Mouse (Mus musculus): Measurements from ENCODE around the gene Gnl3l. TPM values are rescaled to one million over a fixed set of nuclear protein-coding genes. Genes with fewer than 3 reads are reported as not detected.
A peak's percentile ranks its signal among the peaks of the same experiment; 100 is the strongest.

The Gnl3l gene
- polyA plus RNA-seq, 1 experiment: 1.7 TPM

DNA sequence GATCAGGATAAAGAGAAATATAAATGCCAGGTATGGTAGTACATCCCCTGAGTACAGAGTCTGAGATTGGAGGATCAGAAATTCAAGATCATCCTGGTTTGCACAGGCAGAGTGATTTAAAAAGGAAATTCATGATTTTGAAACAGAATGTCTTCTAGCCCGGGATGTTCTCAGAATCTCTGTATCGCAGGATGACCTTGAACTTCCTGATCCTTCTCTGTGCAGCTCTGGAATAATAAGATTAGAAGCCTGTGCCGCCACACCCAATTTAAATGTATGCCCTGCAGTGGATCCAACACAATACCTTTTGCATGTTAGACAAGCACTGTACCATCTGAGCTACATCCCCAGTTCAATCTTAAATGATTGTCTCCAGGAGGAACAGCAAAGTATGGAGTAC lies 1.7 kb upstream of the Gnl3l start:
- no peaks in the 10 kb centered on the region for H3K36me3 ChIP-seq (ENCODE audit: control insufficient read depth, insufficient read depth, low read length)
- no peaks in the 10 kb centered on the region for H3K27me3 ChIP-seq (ENCODE audit: control insufficient read depth, insufficient read depth, low read length)
- no peak overlapping the region for H3K4me3 ChIP-seq (ENCODE audit: control insufficient read depth, low read depth, low read length)
- TF ChIP-seq CTCF (IDR thresholded peaks at IDR 0.05; ENCODE audit: control insufficient read depth, insufficient read depth, insufficient replicate concordance, low read depth, low read length): no peak
- no peak for TF ChIP-seq POLR2A (IDR thresholded peaks at IDR 0.05; ENCODE audit: control insufficient read depth, low read depth, low read length)
- peaks cover 2% of the 10 kb centered on the region; the same call in 1 of the 2 replicates for H3K4me1 ChIP-seq (ENCODE audit: control insufficient read depth, insufficient read depth, low read length)
- no peak overlapping the region for H3K27ac ChIP-seq (ENCODE audit: control insufficient read depth, insufficient read depth, low read depth, low read length)

DNA sequence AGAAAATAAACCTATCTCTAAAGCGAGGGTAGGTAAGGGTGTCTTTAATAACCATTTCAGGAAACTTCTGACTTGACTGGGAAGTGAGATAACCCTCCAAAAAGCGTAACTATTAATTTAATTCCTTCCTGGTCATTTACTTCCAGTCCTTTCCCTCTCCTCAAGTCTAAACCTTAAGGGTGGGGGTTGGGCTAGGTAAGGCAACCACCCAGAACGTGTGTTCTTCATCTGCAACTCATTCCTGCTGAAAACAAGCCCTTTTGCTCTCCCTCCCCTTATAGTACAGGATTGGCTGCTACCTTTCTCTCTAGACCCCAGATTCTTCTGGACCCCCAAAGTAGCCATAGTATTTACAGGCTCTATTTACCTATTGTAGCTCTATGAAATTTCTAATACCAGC lies 775 bp upstream of the Gnl3l start:
- Histone ChIP-seq H3K27me3 (ENCODE audit: control insufficient read depth, insufficient read depth, low read length) (no peaks in the 10 kb centered on the region), H3K36me3 (ENCODE audit: control insufficient read depth, insufficient read depth, low read length) (no peaks in the 10 kb centered on the region), H3K27ac (ENCODE audit: control insufficient read depth, insufficient read depth, low read depth, low read length) (peak overlapping the region; percentile 78), H3K4me3 (ENCODE audit: control insufficient read depth, low read depth, low read length) (peak overlapping the region; percentile 80), H3K4me1 (ENCODE audit: control insufficient read depth, insufficient read depth, low read length) (peaks cover 2% of the 10 kb centered on the region; the same call in 1 of the 2 replicates)
- TF ChIP-seq POLR2A (IDR thresholded peaks at IDR 0.05; ENCODE audit: control insufficient read depth, low read depth, low read length) (no peak), CTCF (IDR thresholded peaks at IDR 0.05; ENCODE audit: control insufficient read depth, insufficient read depth, insufficient replicate concordance, low read depth, low read length) (no peak)

DNA sequence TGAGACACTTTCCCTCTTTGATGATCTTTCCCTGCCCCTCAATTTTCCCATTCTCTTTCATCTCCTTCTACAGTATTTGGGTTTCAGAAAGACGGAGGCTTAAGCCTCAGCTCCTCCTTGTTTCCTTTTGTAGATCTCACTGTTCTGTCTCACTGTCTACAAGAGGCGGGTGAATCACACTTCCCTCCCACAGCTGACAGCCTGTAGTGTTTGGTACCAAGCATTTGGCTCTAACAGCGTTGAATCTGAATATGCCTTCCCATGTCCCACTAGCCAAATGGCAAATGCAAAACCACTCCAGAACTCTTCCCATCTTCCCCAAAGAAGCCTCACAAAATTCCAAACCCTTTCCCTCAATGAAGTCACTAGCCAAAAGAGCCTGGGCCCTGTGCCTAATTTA lies 20.3 kb downstream of the Gnl3l start:
- H3K27me3 ChIP-seq (ENCODE audit: control insufficient read depth, insufficient read depth, low read length): no peaks in the 10 kb centered on the region
- no peaks in the 10 kb centered on the region for H3K4me1 ChIP-seq (ENCODE audit: control insufficient read depth, insufficient read depth, low read length)
- no peak overlapping the region for H3K4me3 ChIP-seq (ENCODE audit: control insufficient read depth, low read depth, low read length)
- H3K36me3 ChIP-seq (ENCODE audit: control insufficient read depth, insufficient read depth, low read length): no peaks in the 10 kb centered on the region
- no peak overlapping the region for H3K27ac ChIP-seq (ENCODE audit: control insufficient read depth, insufficient read depth, low read depth, low read length)
- TF ChIP-seq CTCF (IDR thresholded peaks at IDR 0.05; ENCODE audit: control insufficient read depth, insufficient read depth, insufficient replicate concordance, low read depth, low read length): no peak
- no peak for TF ChIP-seq POLR2A (IDR thresholded peaks at IDR 0.05; ENCODE audit: control insufficient read depth, low read depth, low read length)

DNA sequence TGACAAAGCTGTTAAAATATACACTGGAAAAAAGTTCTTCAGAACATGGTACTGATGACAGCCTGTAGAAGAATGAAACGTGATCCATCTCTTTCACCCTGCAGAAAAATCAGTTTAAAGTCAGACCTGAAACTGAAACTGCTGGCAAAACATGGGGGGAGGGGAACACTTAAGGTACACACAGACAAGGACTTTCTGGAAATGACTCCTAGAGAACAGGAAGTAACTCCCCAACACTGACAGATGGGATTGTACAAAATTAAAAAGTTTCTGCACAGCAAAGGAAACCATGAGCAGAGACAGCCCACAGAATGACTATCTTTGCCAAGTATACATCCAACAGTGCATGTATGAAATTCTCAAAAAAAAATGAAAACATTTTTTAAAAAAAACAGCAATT lies 35.5 kb downstream of the Gnl3l start:
- Histone ChIP-seq H3K4me1 (ENCODE audit: control insufficient read depth, insufficient read depth, low read length) (no peaks in the 10 kb centered on the region), H3K4me3 (ENCODE audit: control insufficient read depth, low read depth, low read length) (no peak overlapping the region), H3K27me3 (ENCODE audit: control insufficient read depth, insufficient read depth, low read length) (no peaks in the 10 kb centered on the region), H3K27ac (ENCODE audit: control insufficient read depth, insufficient read depth, low read depth, low read length) (no peak overlapping the region), H3K36me3 (ENCODE audit: control insufficient read depth, insufficient read depth, low read length) (no peaks in the 10 kb centered on the region)
- TF ChIP-seq CTCF (IDR thresholded peaks at IDR 0.05; ENCODE audit: control insufficient read depth, insufficient read depth, insufficient replicate concordance, low read depth, low read length) (no peak), POLR2A (IDR thresholded peaks at IDR 0.05; ENCODE audit: control insufficient read depth, low read depth, low read length) (no peak)

DNA sequence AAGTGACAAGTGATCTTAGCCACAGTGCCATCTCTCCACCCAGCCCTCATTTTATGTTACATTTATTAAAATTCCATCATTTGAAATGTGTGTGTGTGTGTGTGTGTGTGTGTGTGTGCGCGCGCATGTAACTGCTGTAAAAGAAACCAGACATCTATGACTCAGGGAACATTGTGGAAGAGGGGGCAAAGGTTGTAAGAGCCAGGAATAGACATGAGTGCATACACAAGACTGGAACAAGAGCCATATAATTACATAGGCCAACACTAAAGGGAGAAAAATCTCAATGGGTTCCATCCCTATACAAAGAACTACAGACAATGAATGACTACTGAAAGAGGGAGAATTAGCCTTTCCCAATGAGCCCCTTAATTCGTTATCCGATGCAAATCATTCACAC lies 41.7 kb downstream of the Gnl3l start:
- Histone ChIP-seq H3K4me1 (ENCODE audit: control insufficient read depth, insufficient read depth, low read length) (no peaks in the 10 kb centered on the region), H3K36me3 (ENCODE audit: control insufficient read depth, insufficient read depth, low read length) (no peaks in the 10 kb centered on the region), H3K27ac (ENCODE audit: control insufficient read depth, insufficient read depth, low read depth, low read length) (no peak overlapping the region), H3K4me3 (ENCODE audit: control insufficient read depth, low read depth, low read length) (no peak overlapping the region), H3K27me3 (ENCODE audit: control insufficient read depth, insufficient read depth, low read length) (no peaks in the 10 kb centered on the region)
- TF ChIP-seq POLR2A (IDR thresholded peaks at IDR 0.05; ENCODE audit: control insufficient read depth, low read depth, low read length): no peak
- no peak for TF ChIP-seq CTCF (IDR thresholded peaks at IDR 0.05; ENCODE audit: control insufficient read depth, insufficient read depth, insufficient replicate concordance, low read depth, low read length)

DNA sequence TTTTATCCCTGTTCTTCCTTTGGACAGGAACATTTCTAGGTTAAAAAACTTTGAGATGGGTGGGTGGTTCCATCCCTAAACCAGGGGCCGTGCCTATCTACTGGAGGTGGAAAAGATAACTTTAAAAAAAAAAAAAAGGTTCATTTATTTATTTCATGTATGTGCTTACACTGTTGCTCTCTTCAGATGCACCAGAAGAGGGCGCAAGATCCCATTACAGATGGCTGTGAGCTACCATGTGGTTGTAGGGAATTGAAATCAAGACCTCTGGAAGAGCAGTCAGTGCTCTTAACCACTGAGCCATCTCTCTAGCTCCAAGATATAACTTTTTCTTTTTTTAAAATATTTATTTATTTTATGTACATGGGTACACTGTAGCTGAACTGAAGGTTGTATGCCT lies 54.1 kb downstream of the Gnl3l start:
- Histone ChIP-seq H3K4me1 (ENCODE audit: control insufficient read depth, insufficient read depth, low read length) (no peaks in the 10 kb centered on the region), H3K4me3 (ENCODE audit: control insufficient read depth, low read depth, low read length) (no peak overlapping the region), H3K27me3 (ENCODE audit: control insufficient read depth, insufficient read depth, low read length) (no peaks in the 10 kb centered on the region), H3K27ac (ENCODE audit: control insufficient read depth, insufficient read depth, low read depth, low read length) (no peak overlapping the region), H3K36me3 (ENCODE audit: control insufficient read depth, insufficient read depth, low read length) (no peaks in the 10 kb centered on the region)
- TF ChIP-seq CTCF (IDR thresholded peaks at IDR 0.05; ENCODE audit: control insufficient read depth, insufficient read depth, insufficient replicate concordance, low read depth, low read length): no peak
- no peak for TF ChIP-seq POLR2A (IDR thresholded peaks at IDR 0.05; ENCODE audit: control insufficient read depth, low read depth, low read length)

DNA sequence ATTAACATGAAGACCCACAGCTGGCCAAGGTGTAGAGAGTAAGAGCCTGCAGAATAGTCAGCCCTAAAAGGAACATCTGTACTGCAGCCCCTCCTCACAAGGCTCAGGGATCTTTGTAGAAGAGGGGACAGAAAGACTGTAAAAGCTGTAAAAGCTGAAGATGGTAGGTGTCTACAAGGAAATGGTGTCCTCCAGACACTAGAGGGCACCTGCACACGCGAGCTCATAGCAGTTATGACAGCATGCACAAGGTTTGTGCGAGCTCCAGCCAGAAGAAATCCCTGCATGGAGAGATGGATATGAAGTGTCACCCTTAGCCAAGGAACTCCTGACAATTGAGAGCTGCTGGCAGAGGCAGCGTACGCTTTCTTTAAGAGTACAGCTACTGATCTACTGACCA lies 56.4 kb downstream of the Gnl3l start:
- Histone ChIP-seq H3K27me3 (ENCODE audit: control insufficient read depth, insufficient read depth, low read length) (no peaks in the 10 kb centered on the region), H3K4me1 (ENCODE audit: control insufficient read depth, insufficient read depth, low read length) (peaks cover 3% of the 10 kb centered on the region; the same call in 1 of the 2 replicates), H3K4me3 (ENCODE audit: control insufficient read depth, low read depth, low read length) (no peak overlapping the region), H3K27ac (ENCODE audit: control insufficient read depth, insufficient read depth, low read depth, low read length) (no peak overlapping the region), H3K36me3 (ENCODE audit: control insufficient read depth, insufficient read depth, low read length) (no peaks in the 10 kb centered on the region)
- TF ChIP-seq CTCF (IDR thresholded peaks at IDR 0.05; ENCODE audit: control insufficient read depth, insufficient read depth, insufficient replicate concordance, low read depth, low read length) (no peak), POLR2A (IDR thresholded peaks at IDR 0.05; ENCODE audit: control insufficient read depth, low read depth, low read length) (no peak)

Data from testis, adult 2 months (tissue).